Mouse (Mus musculus) kidney, embryonic 14.5 days (tissue): ENCODE data around the gene Rnf17. TPM values are rescaled to one million over a fixed set of nuclear protein-coding genes. Genes with fewer than 3 reads are reported as not detected.

ENCODE experiments used
- ATAC-seq: fragments of 200-750 bp; cut with Nextera tagmentation; 2 replicates; pipeline ENCODE4 v1.8.0; 2017; ENCODE audit warnings: moderate number of reproducible peaks, mild to moderate bottlenecking, moderate TSS enrichment, moderate library complexity; ENCODE audit not compliant: low FRiP score, low TSS enrichment
- H3K27ac ChIP-seq: fragments of 300-500 bp; sonication (generic); 2 replicates; pipeline ENCODE4 v1.5.1; 2014; ENCODE audit warnings: low read depth, mild to moderate bottlenecking, low read length, moderate library complexity, mixed read lengths
- H3K27me3 ChIP-seq: fragments of 300-500 bp; sonication (generic); 2 replicates; pipeline ENCODE4 v1.6.1; 2014; ENCODE audit warnings: mild to moderate bottlenecking, low read length; ENCODE audit not compliant: control insufficient read depth, insufficient read depth
- H3K36me3 ChIP-seq: fragments of 300-500 bp; sonication (generic); 2 replicates; pipeline ENCODE4 v1.6.1; 2014; ENCODE audit warnings: low read length, mixed read lengths; ENCODE audit not compliant: control insufficient read depth, insufficient read depth
- H3K4me1 ChIP-seq: fragments of 300-500 bp; sonication (generic); 2 replicates; pipeline ENCODE4 v1.6.1; 2014; ENCODE audit warnings: low read length, mixed read lengths; ENCODE audit not compliant: control insufficient read depth, insufficient read depth
- H3K4me2 ChIP-seq: fragments of 300-500 bp; sonication (generic); replicated peaks from 2 replicates; pipeline ENCODE4 v1.6.1; 2014; ENCODE audit warnings: low read depth, mild to moderate bottlenecking, low read length
- H3K4me3 ChIP-seq: fragments of 300-500 bp; sonication (generic); 2 replicates; pipeline ENCODE4 v1.5.1; 2014; ENCODE audit warnings: mild to moderate bottlenecking, low read length
- H3K9ac ChIP-seq: fragments of 300-500 bp; sonication (generic); 2 replicates; pipeline ENCODE4 v1.6.1; 2014; ENCODE audit warnings: low read depth, mild to moderate bottlenecking, low read length, moderate library complexity
- H3K9me3 ChIP-seq: fragments of 300-500 bp; sonication (generic); 2 replicates; pipeline ENCODE4 v1.6.1; 2016; ENCODE audit warnings: low read length; ENCODE audit not compliant: control insufficient read depth
- WGBS: fragments of 180-500 bp; shearing (Covaris S2); extraction: QIAGEN DNeasy Blood & Tissue Kit; methylation state at CpG from one replicate; pipeline ENCODE4 v1.1.7; 2014; 5-methylcytosine and 5-hydroxymethylcytosine counted together
- polyA plus RNA-seq: library from polyadenylated mRNA; unstranded; fragments of >200 nt; fragmentation: Nextera tagmentation; extraction: Ambion mirVana; gene quantifications from 2 replicates; pipeline ENCODE4 v1.2.1, GENCODE M21; 2014

Rnf17 gene
- polyA plus RNA-seq, 1 experiment from 2014 or later = 1.6 TPM

- H3K9ac ChIP-seq = no peak overlapping the region
- no peaks in the 10 kb centered on the region for H3K4me1 ChIP-seq
- no peak overlapping the region for H3K4me3 ChIP-seq
- no peaks in the 10 kb centered on the region for H3K36me3 ChIP-seq
- no peaks in the 10 kb centered on the region for H3K27me3 ChIP-seq
- no peak overlapping the region for H3K4me2 ChIP-seq
- no peaks in the 10 kb centered on the region for H3K9me3 ChIP-seq
- no peak for ATAC-seq
- 48% methylated on average over 2 of the region's 2 CpGs for WGBS
- no peak overlapping the region for H3K27ac ChIP-seq
Observed at GRCm38 (mm10) chr14:56462090-56462489, 59.7 kb downstream of the Rnf17 start.

GRCm38 (mm10) chr14:56462729-56463128 is 60.3 kb downstream of the Rnf17 start:
- Histone ChIP-seq H3K27me3 (no peaks in the 10 kb centered on the region), H3K36me3 (no peaks in the 10 kb centered on the region), H3K9ac (no peak overlapping the region), H3K27ac (no peak overlapping the region), H3K4me3 (no peak overlapping the region), H3K4me1 (no peaks in the 10 kb centered on the region), H3K9me3 (no peaks in the 10 kb centered on the region), H3K4me2 (no peak overlapping the region)
- ATAC-seq = no peak
- 56% methylated on average over 1 of the region's 1 CpGs for WGBS

- no peak overlapping the region for H3K9ac ChIP-seq
- H3K27ac ChIP-seq = no peak overlapping the region
- ATAC-seq = no peak
- no peaks in the 10 kb centered on the region for H3K9me3 ChIP-seq
- H3K27me3 ChIP-seq = no peaks in the 10 kb centered on the region
- no peaks in the 10 kb centered on the region for H3K4me1 ChIP-seq
- H3K4me2 ChIP-seq = no peak overlapping the region
- no peaks in the 10 kb centered on the region for H3K36me3 ChIP-seq
- no peak overlapping the region for H3K4me3 ChIP-seq
- WGBS = 59% methylated on average over 1 of the region's 1 CpGs
Observed at GRCm38 (mm10) chr14:56468145-56468544, 65.8 kb downstream of the Rnf17 start.

GRCm38 (mm10) chr14:56489806-56490205 is 87.4 kb downstream of the Rnf17 start:
- Histone ChIP-seq H3K27me3 (no peaks in the 10 kb centered on the region), H3K4me2 (no peak overlapping the region), H3K9me3 (no peaks in the 10 kb centered on the region), H3K36me3 (no peaks in the 10 kb centered on the region), H3K9ac (no peak overlapping the region), H3K4me1 (no peaks in the 10 kb centered on the region), H3K27ac (no peak overlapping the region), H3K4me3 (no peak overlapping the region)
- ATAC-seq = no peak

GRCm38 (mm10) chr14:56502407-56502806 is 100.0 kb downstream of the Rnf17 start:
- WGBS = 60% methylated on average over 4 of the region's 4 CpGs
- H3K27ac ChIP-seq = no peak overlapping the region
- no peak overlapping the region for H3K4me3 ChIP-seq
- H3K4me2 ChIP-seq = no peak overlapping the region
- H3K9ac ChIP-seq = no peak overlapping the region
- no peaks in the 10 kb centered on the region for H3K4me1 ChIP-seq
- ATAC-seq = no peak
- H3K9me3 ChIP-seq = no peaks in the 10 kb centered on the region
- H3K36me3 ChIP-seq = no peaks in the 10 kb centered on the region
- H3K27me3 ChIP-seq = no peaks in the 10 kb centered on the region

- H3K4me2 ChIP-seq = no peak overlapping the region
- H3K27ac ChIP-seq = no peak overlapping the region
- 80% methylated on average over 3 of the region's 3 CpGs for WGBS
- no peaks in the 10 kb centered on the region for H3K36me3 ChIP-seq
- H3K4me3 ChIP-seq = no peak overlapping the region
- H3K4me1 ChIP-seq = no peaks in the 10 kb centered on the region
- no peaks in the 10 kb centered on the region for H3K9me3 ChIP-seq
- H3K27me3 ChIP-seq = no peaks in the 10 kb centered on the region
- no peak for ATAC-seq
- H3K9ac ChIP-seq = no peak overlapping the region
Observed at GRCm38 (mm10) chr14:56506743-56507142, 104.4 kb downstream of the Rnf17 start.

GRCm38 (mm10) chr14:56512084-56512483 is 109.7 kb downstream of the Rnf17 start:
- Histone ChIP-seq H3K27ac (no peak overlapping the region), H3K4me1 (no peaks in the 10 kb centered on the region), H3K36me3 (no peaks in the 10 kb centered on the region), H3K27me3 (no peaks in the 10 kb centered on the region), H3K4me2 (no peak overlapping the region), H3K4me3 (no peak overlapping the region), H3K9ac (no peak overlapping the region), H3K9me3 (no peaks in the 10 kb centered on the region)
- 34% methylated on average over 6 of the region's 6 CpGs for WGBS
- ATAC-seq = no peak

GRCm38 (mm10) chr14:56514775-56515174 is 112.4 kb downstream of the Rnf17 start:
- 84% methylated on average over 2 of the region's 2 CpGs for WGBS
- no peaks in the 10 kb centered on the region for H3K9me3 ChIP-seq
- no peak overlapping the region for H3K9ac ChIP-seq
- H3K4me3 ChIP-seq = no peak overlapping the region
- H3K36me3 ChIP-seq = no peaks in the 10 kb centered on the region
- H3K27me3 ChIP-seq = no peaks in the 10 kb centered on the region
- H3K4me1 ChIP-seq = no peaks in the 10 kb centered on the region
- no peak overlapping the region for H3K4me2 ChIP-seq
- ATAC-seq = no peak
- no peak overlapping the region for H3K27ac ChIP-seq

- Histone ChIP-seq H3K9me3 (no peaks in the 10 kb centered on the region), H3K27ac (no peak overlapping the region), H3K4me3 (no peak overlapping the region), H3K4me2 (no peak overlapping the region), H3K9ac (no peak overlapping the region), H3K27me3 (no peaks in the 10 kb centered on the region), H3K36me3 (peaks cover 21% of the 10 kb centered on the region), H3K4me1 (no peaks in the 10 kb centered on the region)
- no peak for ATAC-seq
- 89% methylated on average over 2 of the region's 2 CpGs for WGBS
Observed at GRCm38 (mm10) chr14:56530788-56531187, 128.4 kb downstream of the Rnf17 start.

GRCm38 (mm10) chr14:56544946-56545345 is 142.6 kb downstream of the Rnf17 start:
- H3K4me3 ChIP-seq = no peak overlapping the region
- H3K4me1 ChIP-seq = no peaks in the 10 kb centered on the region
- no peak overlapping the region for H3K9ac ChIP-seq
- peaks cover 12% of the 10 kb centered on the region; the same call in 1 of the 2 replicates for H3K36me3 ChIP-seq
- 85% methylated on average over 1 of the region's 1 CpGs for WGBS
- H3K27ac ChIP-seq = no peak overlapping the region
- ATAC-seq = no peak
- no peaks in the 10 kb centered on the region for H3K9me3 ChIP-seq
- no peak overlapping the region for H3K4me2 ChIP-seq
- no peaks in the 10 kb centered on the region for H3K27me3 ChIP-seq
